Mouse (Mus musculus): Measurements from ENCODE around the gene Axl.
"Not testable (repeated sequence)": the region's sequence is repeated elsewhere in the genome, so short reads cannot be mapped to it uniquely, and the experiment has no call there.

Axl gene

DNA sequence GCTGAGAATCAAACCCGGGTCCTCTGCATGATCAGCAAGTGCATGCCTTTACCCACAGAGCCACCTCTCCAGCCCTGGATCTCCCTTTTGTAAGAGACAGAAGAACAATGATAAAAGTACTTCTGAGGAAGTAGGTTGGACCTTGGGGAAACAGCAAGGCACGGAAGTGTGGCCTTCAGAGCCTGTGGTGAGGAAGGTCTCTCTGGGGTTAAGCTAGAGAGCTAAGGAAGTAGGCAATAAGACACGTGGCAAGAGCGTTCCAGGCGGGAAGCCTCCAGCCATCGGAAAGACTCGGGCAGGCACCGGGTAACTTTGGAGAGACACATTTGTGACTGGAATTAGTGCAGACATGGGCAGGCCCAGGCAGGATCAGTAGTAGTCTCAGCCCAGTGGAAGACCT, 6.3 kb upstream of the Axl start:
- DNase-seq (ENCODE audit: low spot score in 2 of 2): no peak

DNA sequence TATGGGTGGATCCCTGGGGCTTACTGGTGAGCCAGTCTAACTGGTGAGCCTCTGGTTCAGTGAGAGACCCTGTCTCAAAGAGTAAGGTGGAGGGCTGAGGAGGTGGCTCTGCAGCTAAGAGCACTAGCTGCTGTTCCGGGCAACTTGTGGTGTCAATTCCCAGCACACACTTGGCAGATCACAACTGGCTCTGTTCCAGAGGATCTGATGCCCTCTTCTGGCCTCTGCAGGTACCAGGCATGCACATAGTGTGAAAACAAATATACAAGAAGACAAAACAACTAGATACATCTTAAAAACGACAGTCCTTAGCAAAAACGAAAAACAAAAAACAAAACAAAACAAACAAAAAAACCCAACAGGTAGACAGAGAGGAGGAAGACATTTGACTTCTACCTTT, 5.2 kb upstream of the Axl start:
- DNase-seq (ENCODE audit: low spot score in 2 of 2): no peak

DNA sequence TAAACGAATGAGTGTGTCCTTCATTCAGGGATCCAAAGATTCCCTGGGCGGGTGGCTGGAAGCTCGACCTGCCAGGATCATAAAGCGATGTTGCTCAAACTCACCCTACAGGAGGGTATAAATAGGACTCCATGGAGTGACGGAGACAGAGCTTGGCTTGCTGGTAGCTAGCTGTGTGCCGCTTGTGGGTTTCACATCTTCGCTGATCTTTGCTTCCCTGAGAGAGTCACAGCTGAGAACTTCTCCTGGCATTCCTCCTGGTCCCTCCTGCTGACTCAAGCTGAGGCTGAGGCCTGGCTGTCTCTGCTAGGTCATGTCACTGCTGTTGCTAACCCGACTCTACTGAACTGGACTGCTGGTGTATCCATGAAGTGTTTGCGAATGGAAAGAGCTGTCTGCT, 4.5 kb upstream of the Axl start:
- not testable (repeated sequence) for DNase-seq (ENCODE audit: low spot score in 2 of 2)

DNA sequence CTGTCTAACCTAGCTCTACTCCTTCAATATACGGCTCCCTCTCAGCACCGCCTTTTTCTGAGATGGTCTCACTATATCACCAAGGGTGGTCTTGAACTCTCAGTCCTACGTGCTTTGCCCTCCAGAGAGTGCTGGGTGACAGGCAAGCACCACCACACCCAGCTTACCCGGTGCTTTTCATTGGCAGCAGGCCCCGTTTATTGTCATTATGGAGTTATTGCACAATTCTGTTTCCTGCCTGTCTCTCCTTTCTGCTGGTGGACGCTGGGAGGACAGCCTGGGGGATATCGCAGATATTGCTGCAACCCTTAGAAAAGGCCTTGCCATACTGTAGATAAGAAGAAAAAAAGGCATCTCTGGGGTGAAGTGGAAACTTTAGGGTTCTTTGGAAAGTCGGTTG, 2.1 kb upstream of the Axl start:
- DNase-seq (ENCODE audit: low spot score in 2 of 2): no peak

DNA sequence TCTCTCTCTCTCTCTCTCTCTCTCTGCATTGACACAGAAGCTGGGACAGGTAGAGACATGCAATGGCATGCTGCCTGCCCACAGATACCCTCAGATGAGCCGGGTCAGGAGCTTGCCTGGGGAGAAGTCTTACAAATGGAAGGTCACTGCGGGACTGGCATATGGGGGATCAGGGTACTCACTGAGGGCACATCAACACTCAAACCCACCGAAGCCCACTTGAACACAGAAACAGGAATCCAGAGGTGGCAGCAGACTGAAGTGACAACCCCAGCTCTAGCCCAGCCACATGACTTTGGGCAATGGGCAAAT, 580 bp upstream of the Axl start:
- DNase-seq (ENCODE audit: low spot score in 2 of 2): no peak

DNA sequence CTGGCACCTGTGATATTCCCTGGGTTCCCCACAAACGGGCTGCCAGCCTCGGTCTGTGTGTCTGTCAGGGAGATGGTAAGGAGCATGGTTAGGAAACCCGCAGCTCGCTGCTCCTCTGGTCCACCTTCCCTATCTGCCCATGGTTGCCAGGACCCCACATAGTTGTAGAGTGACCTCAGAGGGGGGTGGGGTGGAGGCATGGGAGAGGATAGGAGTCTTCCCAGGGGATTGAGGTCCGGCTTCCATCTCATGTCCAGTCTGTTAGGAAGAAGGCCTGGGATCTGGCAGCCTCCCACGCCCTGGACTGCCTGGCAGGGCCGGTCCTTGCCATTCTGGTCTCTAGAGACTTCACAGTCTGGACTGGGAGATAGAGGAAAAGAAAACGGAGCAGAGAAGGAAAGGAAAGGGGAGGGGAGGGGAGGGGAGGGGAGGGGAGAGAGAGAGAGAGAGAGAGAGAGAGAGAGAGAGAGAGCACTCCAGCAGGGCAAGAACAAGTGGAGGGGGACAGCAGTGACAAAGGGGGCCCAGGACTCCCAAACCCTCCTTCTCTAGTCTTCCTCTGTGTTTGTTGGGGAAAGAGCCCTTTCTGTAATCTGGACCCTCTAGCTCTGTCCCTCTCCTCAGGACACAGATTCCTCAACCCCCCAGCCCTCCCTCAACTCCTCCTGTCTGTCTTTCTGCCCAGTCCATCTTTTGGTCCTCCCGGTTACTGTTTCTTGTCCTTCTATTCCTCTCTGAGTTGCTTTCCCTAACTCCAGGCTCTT, 867 bp downstream of the Axl start:
- DNase-seq (ENCODE audit: low spot score in 2 of 2): no peak

DNA sequence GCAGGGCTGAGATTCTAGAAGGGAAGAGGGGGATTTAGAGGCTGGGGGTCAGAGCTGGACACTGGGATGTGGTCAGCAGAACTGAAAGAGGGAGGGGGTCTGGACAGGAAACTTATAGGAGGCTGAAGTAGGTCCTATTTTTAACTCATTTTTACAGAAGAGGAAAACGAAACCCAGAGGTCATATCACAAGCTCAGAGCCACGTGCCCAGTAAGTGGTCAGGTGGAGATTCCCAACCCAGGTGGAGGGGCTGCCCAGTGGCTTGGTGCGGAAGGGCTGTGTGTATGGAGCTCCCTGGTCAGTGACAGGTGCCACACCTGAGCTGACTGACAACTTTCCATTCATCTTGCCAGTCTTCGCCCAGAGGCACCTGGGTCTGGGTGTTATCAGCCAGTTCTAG, 1.5 kb downstream of the Axl start:
- no peak for DNase-seq (ENCODE audit: low spot score in 2 of 2)

DNA sequence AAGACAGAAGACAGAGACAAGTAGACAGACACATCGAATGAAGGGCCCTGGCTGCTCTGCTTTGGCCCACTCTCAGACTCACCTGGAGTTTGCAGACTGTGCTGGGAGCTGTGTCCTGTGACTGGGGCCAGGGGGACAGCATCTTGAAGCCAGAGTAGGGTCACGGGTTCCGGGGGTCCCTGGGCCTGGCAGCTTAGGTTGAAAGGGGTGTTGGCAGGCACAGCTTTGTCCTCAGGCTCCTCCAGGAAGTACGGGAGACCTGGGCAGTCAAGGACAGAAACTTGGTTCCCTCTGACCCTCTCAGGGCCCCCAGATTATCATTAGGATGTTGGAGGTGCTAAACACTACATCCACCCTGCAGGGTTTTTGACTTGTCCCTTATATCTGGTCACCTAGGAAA, 2.8 kb downstream of the Axl start:
- DNase-seq (ENCODE audit: low spot score in 2 of 2): no peak

DNA sequence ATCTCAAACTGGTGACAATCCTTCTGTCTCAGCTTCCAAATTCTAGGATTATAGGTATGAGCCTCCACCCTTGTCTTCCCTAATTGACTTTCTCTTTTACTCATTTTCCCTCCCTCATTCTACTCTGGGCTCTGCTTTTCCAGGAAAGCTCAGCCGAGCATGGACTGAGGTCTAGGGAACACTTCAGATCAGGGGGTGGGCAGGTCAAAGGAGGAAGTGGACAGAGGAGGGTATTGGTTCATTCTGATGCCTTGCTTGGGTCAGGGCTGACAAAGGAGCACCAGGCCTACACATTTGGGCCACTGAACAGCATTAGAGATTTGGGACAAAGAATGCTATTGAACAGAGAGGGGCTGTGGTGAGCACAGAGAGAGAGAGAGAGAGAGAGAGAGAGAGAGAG, 3.7 kb downstream of the Axl start:
- no peak for DNase-seq (ENCODE audit: low spot score in 2 of 2)

DNA sequence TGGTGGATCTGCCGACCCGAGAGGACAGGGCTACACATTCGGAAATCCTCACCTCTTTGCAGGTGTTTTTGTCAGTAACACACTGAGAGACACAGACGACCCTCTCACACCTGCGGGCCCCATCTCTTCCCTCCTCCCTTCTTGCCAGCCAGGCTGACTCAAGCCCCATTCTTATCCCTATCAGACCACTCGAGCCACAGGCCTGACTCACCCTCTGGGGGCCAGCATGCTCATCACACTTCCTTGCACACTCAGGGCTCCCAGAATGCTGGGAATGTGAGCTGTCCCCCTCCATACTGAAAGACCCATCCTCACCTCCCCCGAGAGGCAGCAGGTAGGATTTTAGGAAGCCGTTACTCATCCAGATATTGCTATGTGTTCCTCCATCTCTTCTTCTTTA, 4.8 kb downstream of the Axl start:
- DNase-seq (ENCODE audit: low spot score in 2 of 2): no peak

DNA sequence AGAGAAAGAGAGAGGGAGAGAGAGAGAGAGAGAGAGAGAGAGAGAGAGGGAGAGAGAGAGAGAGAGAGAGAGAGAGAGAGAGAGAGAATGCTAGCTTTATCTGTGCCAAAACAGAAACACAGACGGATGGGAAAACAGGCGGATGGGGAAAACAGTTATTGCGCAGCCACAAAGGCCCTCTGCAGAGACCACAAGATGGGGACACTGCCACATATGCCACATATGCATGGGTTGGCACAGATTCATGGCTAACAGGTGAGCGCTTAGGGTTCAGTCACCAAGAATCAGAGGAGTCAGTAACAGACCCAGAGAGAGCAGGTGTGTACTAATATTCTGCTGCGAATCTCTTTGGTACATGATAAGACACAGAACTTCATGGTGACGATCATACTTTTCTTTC, 5.8 kb downstream of the Axl start:
- no peak for DNase-seq (ENCODE audit: low spot score in 2 of 2)

DNA sequence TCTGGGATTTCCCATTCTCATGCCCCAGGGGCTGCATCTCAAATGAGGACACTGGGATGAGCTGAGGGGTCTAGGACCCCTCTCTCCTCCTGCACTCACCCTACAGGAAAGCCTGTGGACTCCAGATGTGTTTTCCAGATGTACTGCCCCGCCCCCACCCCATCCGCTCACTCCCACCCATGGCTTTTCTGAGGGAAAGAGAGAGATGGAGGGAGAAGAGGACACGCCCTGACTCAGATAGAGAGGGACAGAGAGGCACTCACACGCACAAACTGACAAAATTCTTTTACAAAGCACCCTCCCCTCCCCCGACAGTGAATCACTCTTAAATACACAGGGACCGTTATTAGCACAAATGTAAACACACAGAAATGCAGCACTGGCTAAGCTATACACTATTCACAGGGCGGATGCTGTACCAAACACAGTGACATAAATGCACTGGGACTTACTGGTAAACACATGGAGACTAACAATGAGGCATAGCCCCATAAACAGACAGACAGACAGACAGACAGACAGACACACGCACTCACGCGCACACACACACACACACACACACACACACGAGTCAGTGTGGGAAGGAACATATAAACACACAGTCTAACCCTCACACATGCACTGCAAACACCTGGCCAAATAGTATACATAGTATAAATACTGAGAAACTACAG, 6.4 kb downstream of the Axl start:
- no peak for DNase-seq (ENCODE audit: low spot score in 2 of 2)

DNA sequence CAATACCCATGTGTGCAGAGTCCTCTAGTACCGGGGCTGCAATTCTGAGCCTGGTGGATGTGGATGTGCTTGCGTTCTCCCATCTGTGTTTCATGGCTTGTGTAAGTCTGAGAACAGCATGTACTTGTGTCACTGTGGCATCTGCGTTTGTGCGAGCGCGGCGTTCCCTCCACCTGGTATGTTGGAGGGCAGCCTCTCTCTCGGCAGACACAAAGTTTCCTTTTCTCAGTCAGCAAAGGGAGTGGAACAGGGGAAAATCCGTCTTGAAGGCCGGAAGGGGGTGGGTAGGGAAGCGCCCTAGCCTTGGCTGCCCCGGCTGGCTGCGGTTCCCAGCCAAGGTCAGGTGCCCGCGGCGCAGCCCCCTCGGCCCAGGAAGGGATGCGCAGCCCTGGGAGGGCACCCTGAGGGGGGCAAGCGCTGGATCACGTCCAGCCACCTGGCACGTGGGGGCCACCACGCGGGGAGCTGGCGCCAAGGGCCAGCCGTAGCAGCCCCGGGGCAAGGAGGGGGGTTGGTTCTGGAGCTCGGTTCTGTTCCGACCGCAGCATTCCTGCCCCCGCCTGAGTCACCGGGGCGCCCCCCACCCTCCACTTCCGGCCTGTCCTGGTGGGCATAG, 7.1 kb downstream of the Axl start:
- DNase-seq (ENCODE audit: low spot score in 2 of 2): peak; percentile 23 to 29

DNA sequence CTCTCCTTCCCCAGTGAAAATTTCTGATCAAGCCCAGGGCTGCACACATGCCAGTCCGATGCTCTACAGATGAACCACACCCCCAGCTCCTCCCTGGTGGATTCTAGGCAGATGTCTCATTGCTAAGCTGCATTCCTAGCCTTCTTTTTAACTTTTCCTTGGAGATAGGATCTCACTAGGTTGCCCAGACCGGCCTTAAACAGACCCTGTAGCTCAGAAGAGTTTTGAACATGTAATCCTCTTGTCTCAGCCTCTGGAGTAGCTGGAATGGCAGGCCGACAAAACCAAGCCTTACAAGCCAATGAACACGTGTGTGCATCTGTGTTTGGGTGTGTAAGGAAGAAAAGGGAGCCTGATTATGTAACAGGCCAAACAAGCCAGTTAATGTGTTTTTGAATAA, 7.8 kb downstream of the Axl start:
- DNase-seq (ENCODE audit: low spot score in 2 of 2): no peak

DNA sequence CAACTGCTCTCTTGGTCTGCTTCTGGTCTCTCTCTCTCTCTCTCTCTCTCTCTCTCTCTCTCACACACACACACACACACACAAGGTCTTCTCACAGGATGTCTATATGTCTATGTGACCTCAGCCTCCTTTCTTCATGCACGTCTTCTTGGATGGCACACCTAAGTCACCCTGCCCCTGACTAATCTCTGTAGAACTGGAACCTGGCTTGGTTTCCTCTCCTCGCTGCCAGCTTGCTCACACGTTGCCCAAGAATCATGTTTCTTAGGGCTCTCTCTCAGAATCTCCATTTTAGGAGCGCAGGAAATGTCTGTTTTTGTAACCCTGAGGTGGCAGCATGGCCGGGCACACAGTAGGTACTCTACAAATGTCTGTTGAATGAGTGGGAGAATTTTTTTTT, 8.5 kb downstream of the Axl start:
- no peak for DNase-seq (ENCODE audit: low spot score in 2 of 2)

DNA sequence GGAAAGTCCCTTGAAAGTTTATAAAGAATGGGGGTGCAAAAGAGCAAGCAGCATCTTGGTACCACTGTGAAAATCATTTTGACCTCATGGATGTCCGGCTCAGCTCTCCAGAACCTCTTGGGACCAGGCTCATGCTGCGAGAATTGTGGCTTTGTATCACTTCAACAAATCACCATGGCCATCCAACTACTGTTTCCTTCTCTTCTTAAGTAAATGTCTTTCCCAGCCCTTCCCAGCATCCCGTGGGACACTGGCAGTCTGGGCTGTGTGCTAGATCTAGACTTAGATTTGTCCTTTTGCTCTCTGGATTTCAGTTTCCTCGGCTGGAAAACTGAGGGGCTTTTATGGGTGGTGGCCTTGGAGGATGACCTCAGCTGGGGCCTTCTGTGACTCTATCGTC, 20.3 kb downstream of the Axl start:
- DNase-seq (ENCODE audit: low spot score in 2 of 2): no peak

DNA sequence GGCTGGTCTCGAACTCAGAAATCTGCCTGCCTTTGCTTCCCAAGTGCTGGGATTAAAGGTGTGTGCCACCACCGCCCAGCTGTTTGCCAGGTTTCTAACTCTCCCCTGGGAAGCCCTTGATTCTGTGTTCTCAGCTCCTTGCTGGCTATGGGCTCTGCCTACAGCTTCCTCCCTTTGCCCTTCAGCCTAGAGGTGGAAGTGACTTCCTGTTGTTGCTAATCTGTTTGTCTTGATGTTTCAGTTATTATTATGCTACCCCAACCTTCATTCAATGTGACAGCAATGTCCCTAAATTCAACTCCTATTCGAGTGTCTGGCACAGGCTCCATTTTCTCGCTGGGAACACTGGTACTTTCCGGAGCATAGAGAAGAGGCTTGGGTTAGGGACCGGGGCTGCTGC, 22.4 kb downstream of the Axl start:
- no peak for DNase-seq (ENCODE audit: low spot score in 2 of 2)

DNA sequence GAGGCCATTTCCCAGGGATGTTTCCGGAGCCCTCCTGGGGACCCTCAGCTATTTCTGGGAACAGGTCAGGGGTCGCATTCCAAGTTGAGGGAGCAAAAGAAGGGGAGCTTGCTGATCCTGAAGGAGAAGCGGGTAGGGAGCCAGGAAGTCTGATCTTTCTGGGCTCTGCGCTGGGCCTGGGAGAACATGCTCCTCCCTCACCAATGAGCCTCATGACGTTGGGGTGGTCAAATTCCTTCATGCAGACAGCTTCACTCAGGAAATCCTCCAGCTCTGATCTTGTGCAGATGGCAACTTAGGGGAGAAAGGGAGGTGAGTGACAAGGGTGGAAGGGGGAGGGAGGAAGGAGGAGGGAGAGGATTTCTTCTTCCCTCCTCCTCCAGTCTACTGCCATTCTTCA, 24.3 kb downstream of the Axl start:
- DNase-seq (ENCODE audit: low spot score in 2 of 2): no peak

DNA sequence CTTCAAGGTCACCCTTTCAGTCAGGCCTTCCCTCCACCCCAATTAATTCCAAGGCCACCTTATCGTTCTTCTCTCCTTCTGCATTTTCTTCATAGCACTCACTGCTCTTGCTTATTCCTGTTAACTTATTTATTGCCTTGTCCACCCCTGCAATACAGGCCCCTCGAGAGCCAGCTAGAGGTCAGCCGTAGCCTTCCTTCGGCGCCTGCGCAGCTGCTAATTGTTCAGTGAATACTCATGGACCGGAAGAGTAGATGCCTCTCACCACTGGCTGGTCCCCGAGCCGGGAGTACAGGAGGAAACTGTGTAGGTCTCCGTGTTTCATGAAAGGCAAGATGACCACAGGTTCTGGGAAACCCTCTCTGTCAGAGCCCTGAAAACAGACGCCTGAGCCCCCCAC, 24.8 kb downstream of the Axl start:
- no peak for DNase-seq (ENCODE audit: low spot score in 2 of 2)

DNA sequence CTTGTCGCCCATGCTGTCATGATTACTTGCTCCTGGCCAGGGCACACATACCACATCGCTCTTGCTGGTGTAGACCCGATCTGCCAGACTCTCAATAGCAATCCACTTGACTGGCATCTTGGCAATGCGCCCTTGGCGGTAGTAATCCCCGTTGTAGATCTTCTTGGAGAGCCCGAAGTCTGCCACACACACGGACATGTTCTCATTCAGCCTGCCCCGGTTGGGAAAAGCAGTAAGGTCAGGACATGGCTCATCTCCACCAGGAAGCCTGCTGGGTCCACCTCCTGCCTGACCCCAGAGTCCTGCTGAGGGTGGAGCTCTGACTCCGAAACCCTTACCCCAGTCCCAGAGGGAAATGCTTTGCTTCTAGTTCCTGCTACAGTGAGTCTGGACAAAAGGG, 27.2 kb downstream of the Axl start:
- DNase-seq (ENCODE audit: low spot score in 2 of 2): no peak

DNA sequence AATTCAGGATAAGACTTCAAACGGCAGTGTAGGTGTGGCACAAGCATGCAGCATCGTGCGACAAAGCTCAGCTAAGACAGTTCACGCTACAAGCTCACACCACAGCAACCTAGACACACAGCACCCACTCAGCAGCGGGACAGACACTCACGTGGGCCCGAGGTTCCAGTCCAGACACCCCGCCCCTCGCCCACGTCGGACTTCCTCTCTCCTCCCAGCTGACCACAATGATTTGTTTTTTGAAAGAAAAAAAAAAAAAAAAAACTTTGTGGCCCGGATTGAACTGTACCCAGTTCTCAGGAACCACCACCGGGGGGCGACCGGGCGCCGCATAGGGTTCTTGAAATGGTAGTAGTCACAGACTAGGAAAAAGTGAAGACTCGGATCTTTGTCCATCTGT, 32.5 kb downstream of the Axl start:
- peak; percentile 83 to 84 for DNase-seq (ENCODE audit: low spot score in 2 of 2)

DNA sequence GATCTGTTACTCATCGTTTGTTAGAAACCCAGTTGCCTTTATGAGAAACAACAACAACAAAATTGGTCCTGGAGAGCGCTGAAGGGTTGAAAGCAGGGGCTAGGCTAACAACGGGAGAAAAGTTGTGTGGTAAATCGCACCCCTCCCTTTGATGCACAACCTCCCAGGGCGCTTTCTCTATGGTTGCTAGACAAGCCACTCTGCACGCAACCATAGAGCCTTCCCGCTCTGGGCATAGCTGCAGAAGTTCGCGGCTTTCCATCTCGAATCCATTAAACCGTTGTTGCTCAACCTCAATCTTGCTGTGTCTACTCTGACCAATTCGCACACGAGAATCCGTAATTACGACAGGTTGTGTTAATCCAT, 33.1 kb downstream of the Axl start:
- DNase-seq (ENCODE audit: low spot score in 2 of 2): peak; percentile 50 to 64

DNA sequence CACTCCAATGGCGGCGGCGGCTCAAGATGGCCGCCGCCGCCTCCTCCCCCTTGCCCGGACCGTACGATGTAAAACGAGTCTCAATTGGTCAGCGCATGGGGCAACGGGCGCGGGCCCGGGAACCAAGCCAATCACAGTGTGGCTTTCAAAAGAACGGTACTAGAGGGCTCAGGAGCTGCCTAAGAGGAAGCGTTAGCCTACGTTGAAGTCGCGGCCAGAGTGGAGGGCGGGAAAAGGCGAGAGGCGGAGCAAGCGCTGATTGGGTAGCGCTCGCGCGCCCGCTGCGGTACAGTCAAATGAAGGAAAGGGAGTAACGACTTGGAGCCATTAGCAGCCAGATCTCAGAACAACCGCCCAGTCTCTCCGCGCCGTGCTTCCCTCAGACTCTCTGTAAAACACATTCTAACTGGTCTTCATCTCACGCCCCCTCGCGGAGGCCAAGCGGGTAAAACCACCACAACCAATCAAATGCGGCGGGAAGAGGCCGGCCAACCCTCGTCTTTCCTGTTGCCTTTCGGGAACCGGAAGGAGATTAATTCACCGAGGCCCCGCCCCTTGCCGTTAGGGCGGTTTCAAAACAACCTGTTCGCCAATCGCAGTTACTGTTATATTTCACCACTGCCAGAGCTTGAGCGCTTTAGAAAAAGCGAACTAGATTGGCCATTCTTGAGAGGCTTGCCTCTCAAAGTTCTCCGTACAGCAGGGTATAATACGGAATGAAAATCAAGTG, 33.6 kb downstream of the Axl start, which contains the start of gene Hnrnpul1:
Hnrnpul1 (minus strand) TSS at position 20 of the 730 bp plus-strand sequence.
- DNase-seq (ENCODE audit: low spot score in 2 of 2): peak; percentile 100
